Mouse (Mus musculus) MEL (cell line): ENCODE measurements around the gene Asgr2.

Experiments
- CHD1 ChIP-seq: IDR thresholded peaks from 2 replicates; pipeline ENCODE4 v1.6.1; 2012; ENCODE audit warnings: low read depth, mild to moderate bottlenecking, inconsistent platforms, low read length, improper control_type of control experiment
- JUND ChIP-seq: IDR thresholded peaks from 2 replicates; pipeline ENCODE4 v1.6.1; 2011; ENCODE audit warnings: low read depth, mild to moderate bottlenecking, improper control_type of control experiment, low read length
- KAT2A ChIP-seq: conservative IDR thresholded peaks from 2 replicates; pipeline ENCODE4 v1.6.1; 2012; ENCODE audit warnings: low read depth, low read length, improper control_type of control experiment, inconsistent platforms
- NELFE ChIP-seq: IDR thresholded peaks from 2 replicates; pipeline ENCODE4 v1.6.1; 2011; ENCODE audit warnings: low read depth, low read length, improper control_type of control experiment
- NRF1 ChIP-seq: IDR thresholded peaks from 2 replicates; pipeline ENCODE4 v1.6.1; 2014; ENCODE audit warnings: low read depth, mild to moderate bottlenecking, inconsistent platforms, low read length, improper control_type of control experiment, moderate library complexity; ENCODE audit not compliant: poor library complexity, insufficient read depth, severe bottlenecking
- POLR2A ChIP-seq, 2 experiments: IDR thresholded peaks; 2 replicates each; pipeline ENCODE4 v1.6.1; 2011 to 2012; ENCODE audit warnings: low read length in 2 of 2, mild to moderate bottlenecking in 2 of 2, control low read depth in 1 of 2, improper control_type of control experiment in 1 of 2, low read depth in 1 of 2, moderate library complexity in 1 of 2; ENCODE audit not compliant: control insufficient read depth in 1 of 2, insufficient read depth in 1 of 2, poor library complexity in 1 of 2
- TBP ChIP-seq: IDR thresholded peaks from 2 replicates; pipeline ENCODE4 v1.8.0; 2011; ENCODE audit warnings: low read depth, low read length, improper control_type of control experiment
- TCF12 ChIP-seq: IDR thresholded peaks from 2 replicates; pipeline ENCODE4 v1.6.1; 2014; ENCODE audit warnings: low read depth, mild to moderate bottlenecking, inconsistent platforms, low read length, improper control_type of control experiment, moderate library complexity
- USF1 ChIP-seq: IDR thresholded peaks from 2 replicates; pipeline ENCODE4 v1.6.1; 2014; ENCODE audit warnings: low read depth, mild to moderate bottlenecking, inconsistent platforms, low read length, improper control_type of control experiment, moderate library complexity

DNA sequence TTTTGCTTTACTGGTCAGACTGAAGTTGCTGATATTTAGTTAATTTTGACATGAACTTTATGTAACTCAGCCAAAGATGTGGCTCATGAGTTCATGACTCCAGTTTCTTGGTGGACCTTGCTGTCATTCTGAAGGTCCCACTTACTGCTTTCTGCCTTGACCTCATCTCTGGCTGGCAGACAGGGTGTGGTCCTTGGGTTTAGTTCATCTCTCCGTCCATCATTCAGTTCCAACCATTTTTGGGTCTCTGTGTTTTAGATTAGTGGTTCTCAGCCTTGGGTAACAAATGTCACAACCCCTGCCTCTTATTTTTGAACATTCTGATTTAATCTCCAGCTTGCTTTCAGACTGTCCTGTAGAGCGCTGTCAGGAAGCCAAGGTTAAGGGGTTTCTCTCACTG is 7.4 kb downstream of the Asgr2 start:
- TF ChIP-seq KAT2A (no peak), JUND (no peak), TBP (no peak), POLR2A (IDR thresholded peaks at IDR 0.05; ENCODE audit: control insufficient read depth in 1 of 2, insufficient read depth in 1 of 2, low read depth in 1 of 2, low read length in 2 of 2, poor library complexity in 1 of 2) (no peak), NELFE (no peak), NRF1 (no peak), TCF12 (no peak), CHD1 (no peak), USF1 (no peak)
